Mouse (Mus musculus): ENCODE measurements around the gene Gm6034.

DNA sequence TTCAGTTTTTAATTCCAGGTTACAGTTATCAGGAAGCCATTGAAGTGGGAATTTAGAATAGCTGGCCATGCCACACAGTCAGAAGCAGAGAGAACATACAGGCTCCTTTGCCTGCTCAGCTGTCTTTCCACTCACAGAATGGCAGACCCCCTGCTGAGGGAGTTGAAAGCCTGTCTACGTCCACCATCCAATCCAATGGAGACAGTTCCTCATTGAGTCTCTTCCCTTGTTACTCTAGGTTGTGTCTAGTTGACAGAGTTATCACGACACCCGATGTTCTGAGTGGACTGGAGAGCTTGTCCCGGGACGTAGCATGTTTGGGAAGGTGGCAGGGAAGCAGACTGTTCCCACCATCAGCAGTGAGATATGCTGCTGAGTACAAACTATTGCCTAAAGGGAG is 17.6 kb upstream of the Gm6034 start:
- TF ChIP-seq CTCF (IDR thresholded peaks at IDR 0.05; ENCODE audit: low read depth, low read length), result no peak
- no peak for TF ChIP-seq POLR2A (IDR thresholded peaks at IDR 0.05; ENCODE audit: borderline replicate concordance, low read depth, low read length)
